Mouse (Mus musculus): ENCODE results near the gene Fbxo34.
A peak's percentile ranks its signal among the peaks of the same experiment; 100 is the strongest.

Fbxo34 gene

GRCm38 (mm10) chr14:47472743-47473546 lies 22.7 kb downstream of the Fbxo34 start:
- peak; percentile 69 for DNase-seq (ENCODE audit: low read depth, low spot score)

- no peak for DNase-seq (ENCODE audit: low read depth, low spot score)
Observed at GRCm38 (mm10) chr14:47473891-47474290, 23.7 kb downstream of the Fbxo34 start.

GRCm38 (mm10) chr14:47474571-47475254 lies 24.5 kb downstream of the Fbxo34 start:
- DNase-seq (ENCODE audit: low read depth, low spot score) = peak; percentile 89

DNA sequence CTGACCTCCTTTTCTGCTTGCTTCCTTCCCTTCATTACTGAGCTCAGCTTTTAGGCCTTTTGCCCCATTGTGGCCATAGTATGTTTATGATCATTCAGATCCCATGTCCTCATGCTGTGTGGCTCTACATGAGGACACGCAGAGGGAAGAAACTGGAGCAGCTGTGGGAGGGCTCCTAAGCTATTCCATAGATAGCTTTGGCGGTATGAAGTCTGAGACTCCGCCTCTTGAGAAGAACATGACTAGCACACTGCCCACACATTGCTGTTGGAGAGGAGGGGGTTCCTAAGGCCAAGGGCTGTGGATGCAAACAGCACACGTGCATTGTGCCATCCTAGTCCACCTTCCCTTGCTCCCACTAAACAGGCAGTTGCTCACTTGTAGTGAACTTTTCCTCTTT lies 26.0 kb downstream of the Fbxo34 start:
- DNase-seq (ENCODE audit: low read depth, low spot score) = peak; percentile 68

DNA sequence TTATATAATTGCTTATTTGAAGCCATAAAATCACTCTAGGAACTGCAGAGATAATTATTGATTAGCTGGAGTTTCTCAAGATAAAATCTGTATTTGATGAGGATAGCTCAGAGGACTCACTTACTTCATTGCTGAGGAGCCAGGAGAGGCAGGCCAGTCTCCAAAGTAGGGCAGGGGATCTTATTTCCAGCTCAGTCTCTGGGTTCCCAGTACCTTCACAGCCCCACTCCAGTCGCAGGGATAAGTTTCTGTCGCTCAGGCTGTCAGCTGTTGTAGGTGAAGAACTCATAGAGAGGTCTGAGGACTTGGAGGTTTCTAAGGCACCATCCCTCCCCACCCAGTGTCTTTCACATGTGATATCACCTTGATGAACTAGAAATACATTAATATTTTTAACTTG lies 27.5 kb downstream of the Fbxo34 start:
- DNase-seq (ENCODE audit: low read depth, low spot score) = no peak

GRCm38 (mm10) chr14:47482200-47482599 lies 32.0 kb downstream of the Fbxo34 start:
- DNase-seq (ENCODE audit: low read depth, low spot score) = no peak

DNA sequence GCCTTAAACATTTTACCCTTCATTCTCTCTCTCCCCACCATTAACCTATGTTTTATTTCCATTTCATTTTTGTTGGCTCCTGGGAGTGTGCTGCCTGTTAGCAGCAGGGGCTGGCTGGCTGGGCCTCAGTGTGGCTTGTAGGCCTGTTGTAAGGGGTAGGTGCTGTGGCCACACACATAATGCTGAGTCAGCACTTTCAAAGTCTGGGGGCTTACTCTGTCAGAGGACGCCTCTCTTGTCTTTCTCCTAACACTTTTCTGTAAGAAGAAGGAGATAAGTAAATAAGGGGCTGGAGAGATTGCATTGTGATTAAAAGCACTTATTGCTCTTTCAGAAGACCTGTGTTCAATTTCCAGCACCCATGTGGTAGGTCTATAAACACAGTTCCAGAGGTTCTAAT lies 32.9 kb downstream of the Fbxo34 start:
- DNase-seq (ENCODE audit: low read depth, low spot score) = no peak

DNA sequence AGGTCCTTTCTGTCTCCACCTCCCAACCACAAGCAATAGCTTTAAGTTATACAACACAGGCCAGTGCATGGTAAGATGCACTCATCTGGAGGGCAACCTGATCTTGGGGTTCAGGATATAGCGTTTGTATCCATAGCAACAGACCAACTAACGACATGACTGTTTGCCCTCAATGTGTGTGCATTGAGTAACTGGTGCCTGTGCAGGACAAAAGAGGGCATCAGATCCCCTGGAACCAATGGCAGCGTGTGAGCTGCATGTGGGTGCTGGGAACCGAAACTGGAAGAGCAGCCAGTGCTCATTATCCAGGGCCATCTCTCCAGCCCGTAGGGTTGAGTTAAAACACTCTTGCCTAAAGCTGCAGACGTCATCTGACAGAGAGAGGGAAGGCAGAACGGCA lies 38.5 kb downstream of the Fbxo34 start:
- no peak for DNase-seq (ENCODE audit: low read depth, low spot score)

DNA sequence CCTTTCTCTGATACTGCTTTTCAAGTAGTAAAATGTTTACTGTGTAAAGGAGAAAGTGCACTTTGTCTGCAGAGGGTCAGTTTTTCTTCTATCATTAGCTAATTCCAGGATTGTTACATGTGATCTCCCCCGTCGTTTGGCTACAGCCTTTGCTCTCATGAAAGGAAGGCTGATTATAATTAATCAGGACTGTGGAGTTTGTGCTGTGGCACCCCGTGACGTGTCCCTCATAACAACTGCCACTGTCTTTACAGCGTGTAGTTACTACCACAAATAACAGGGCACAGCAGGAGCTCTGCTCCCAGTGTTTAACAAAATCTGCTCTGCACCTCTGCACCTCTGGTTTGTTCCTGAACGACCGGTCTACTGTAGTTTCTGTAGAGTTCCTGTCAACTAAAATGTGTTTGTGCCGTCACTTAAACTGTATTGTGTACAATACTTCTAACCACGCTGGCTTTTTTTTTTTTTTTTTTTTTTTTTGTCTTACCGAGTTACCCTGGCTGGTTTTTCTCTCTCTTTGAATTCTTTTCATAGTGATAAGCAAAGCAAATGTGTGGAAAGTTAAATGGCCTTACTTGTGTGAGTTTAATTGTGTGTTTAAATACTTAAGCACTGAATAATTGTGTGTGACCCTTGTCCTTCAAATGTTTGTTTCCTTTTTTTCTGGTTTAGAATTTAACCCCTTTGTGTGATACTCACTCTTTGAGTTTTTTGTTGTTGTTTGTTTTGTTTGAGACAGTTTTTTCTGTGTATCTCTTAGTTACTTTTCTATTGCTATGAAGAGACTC lies 39.3 kb downstream of the Fbxo34 start:
- DNase-seq (ENCODE audit: low read depth, low spot score) = no peak

GRCm38 (mm10) chr14:47490732-47491131 lies 40.5 kb downstream of the Fbxo34 start:
- no peak for DNase-seq (ENCODE audit: low read depth, low spot score)

DNA sequence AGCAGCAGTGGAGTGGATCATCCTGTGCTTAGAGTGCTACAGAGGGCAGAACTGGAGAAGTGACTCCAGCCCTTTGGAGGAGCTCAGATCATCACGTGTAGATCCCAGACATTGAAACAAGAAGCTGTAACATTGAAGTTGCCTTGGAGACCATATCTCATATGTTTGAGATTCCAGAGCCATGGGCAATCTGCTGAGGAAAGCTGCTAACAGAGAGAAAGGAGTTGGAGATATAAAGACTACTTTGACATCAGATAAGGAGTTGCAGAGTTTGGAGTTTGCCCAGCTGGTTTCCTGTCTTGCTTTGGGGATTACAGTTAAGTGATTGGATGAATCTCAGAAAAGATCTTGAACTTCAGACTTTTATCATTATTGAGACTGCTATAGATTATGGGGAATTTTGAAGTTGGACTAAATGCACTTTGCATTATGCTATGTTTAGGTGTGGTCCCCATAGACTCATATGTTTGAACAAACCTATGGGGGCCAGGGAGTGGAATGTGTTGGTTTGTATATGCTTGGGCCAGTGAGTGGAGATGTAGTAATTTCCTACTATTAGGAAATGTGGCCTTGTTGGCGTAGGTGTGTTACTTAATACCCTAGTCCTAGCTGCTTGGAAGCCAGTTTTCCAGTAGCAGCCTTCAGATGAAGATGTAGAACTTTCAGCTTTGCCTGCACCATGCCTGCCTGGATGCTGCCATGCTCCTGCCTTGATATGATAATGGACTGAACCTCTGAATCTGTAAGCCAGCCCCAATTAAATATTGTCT lies 43.6 kb downstream of the Fbxo34 start:
- no peak for DNase-seq (ENCODE audit: low read depth, low spot score)

- no peak for DNase-seq (ENCODE audit: low read depth, low spot score)
Observed at GRCm38 (mm10) chr14:47495951-47496350, 45.7 kb downstream of the Fbxo34 start.

DNA sequence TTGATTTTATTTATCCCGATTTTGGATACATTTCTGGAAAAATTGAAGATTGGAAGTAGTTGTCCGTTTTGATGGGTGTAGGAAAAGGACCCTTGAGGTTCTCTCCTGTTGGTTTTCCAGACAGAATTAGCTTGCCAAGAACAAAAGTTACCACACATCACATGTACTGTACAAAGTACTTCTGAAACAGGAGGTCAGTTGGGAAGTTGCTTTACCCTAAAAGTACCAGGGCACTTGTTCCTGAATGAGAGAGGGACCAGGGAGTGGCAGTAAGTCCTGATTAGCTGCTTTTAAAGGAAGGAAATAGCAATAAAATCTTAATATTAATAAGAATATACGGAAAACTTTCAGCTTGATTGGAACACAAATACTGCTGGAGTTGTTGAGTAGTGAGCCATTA lies 46.9 kb downstream of the Fbxo34 start:
- DNase-seq (ENCODE audit: low read depth, low spot score) = no peak

- no peak for DNase-seq (ENCODE audit: low read depth, low spot score)
Observed at GRCm38 (mm10) chr14:47498632-47499031, 48.4 kb downstream of the Fbxo34 start.

- DNase-seq (ENCODE audit: low read depth, low spot score) = no peak
Observed at GRCm38 (mm10) chr14:47504036-47504435, 53.8 kb downstream of the Fbxo34 start.

- DNase-seq (ENCODE audit: low read depth, low spot score) = peak; percentile 67
Observed at GRCm38 (mm10) chr14:47506676-47507075, 56.5 kb downstream of the Fbxo34 start.

DNA sequence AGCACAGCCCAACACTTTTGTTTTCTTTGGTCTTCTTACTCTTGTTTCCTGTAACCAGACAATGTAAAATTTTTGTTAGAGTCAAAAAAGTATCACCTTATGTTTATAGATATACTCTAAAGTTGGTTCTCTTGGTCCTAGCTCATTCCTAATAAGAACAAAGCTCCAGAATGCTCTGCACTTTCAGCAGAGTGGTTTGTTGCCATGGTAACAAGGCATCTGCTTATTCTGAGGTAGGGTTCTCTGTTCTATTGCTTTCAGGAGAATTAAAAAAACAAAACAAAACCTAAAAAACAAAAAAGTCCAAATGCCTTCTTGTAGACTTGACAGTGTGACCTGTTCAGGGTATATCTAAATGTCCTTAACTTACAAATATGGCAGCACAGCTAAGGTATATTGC lies 57.8 kb downstream of the Fbxo34 start:
- peak; percentile 81 for DNase-seq (ENCODE audit: low read depth, low spot score)

DNA sequence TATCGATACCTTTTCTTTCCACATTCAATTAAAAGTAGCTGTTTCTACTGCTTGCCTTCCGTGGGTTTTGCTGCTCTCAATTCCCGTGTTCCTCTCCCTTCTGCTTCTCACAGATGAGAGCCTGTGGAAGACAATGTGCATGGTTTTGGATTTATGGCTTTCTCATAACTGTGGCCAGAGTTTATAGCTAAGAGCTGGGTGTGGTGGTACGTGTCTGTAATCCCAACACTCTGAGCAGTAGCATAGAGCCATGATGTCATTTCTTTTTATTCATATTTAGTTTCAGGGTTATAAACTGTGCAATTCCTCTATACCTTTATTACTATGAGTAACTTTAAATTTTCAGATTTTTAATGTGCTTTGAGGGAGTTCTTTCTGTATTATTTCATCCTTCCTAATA lies 60.0 kb downstream of the Fbxo34 start:
- DNase-seq (ENCODE audit: low read depth, low spot score) = no peak

DNA sequence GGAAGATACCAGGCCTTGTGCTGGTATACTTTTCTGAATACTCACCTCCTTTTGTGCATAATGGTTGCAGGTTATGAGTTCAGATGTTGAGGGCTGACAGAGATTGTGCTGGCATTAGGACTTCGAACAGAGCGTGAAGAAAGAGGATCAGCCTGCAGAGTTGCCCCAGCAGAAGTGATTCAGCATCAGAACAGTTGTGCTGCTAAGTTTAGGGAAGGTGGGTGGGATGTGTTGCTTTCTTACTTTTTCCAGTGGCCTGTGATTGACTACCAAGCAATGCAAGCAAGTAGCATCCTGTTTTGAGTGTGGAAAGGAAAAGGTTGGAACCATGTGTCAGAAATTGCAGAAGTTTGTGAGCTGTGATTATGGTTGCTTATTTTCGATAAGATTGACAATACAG lies 63.4 kb downstream of the Fbxo34 start:
- peak; percentile 82 for DNase-seq (ENCODE audit: low read depth, low spot score)

DNA sequence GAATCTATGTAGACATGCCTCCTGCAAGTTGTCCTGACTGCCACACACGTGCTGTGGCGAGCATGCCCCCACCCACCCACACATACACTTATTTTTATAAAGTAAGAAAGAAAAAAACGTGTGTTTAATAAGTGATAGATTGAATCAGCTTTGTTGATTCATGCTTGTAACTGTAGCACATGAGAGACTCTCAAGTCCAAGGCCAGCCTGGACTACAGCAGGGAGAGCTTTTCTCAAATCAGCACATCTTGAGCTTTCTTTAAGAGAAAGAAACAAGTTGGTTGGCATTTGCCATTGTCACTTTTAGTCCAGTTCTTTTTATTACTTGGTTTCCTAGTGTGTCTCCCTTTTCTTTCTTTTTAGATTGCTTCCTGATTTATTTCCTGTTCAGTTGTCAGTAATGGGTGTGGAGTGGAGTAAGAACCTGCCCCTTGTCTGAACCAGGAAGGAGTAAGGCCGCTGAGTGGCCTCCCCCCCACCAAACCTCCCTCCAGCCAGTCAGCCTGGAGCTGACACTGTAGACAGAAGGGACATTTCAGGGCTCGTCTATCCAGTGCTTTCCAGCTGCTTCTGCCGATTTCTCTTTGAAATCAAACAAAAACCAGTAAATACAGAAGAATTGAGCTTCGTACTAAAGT lies 64.7 kb downstream of the Fbxo34 start:
- no peak for DNase-seq (ENCODE audit: low read depth, low spot score)

- no peak for DNase-seq (ENCODE audit: low read depth, low spot score)
Observed at GRCm38 (mm10) chr14:47515636-47516035, 65.4 kb downstream of the Fbxo34 start.
